ENCODE assay signal across 8 mouse cellular contexts in genomic region chr16:93712189-93712885, GRCm38 (mm10). TPM values are rescaled to one million over a fixed set of nuclear protein-coding genes. Genes with fewer than 3 reads are reported as not detected.
DNase-seq lines count a peak whose midpoint lies in the region; ATAC-seq and TF ChIP-seq lines count a peak whose summit lies in the region.

No protein-coding gene starts in this region.

- peak overlapping the region; percentile 74 for H3K4me2 ChIP-seq in kidney, postnatal 0 days (ENCODE audit: low read length)
- H3K4me2 ChIP-seq in intestine, embryonic 16.5 days (ENCODE audit: low read depth, low read length): peak overlapping the region; percentile 97
- peak overlapping the region; percentile 82 for H3K4me2 ChIP-seq in neural tube, embryonic 13.5 days

- WGBS in kidney, postnatal 0 days: 10% methylated on average over 31 of the region's 31 CpGs
- 13% methylated on average over 31 of the region's 31 CpGs for WGBS in embryonic facial prominence, embryonic 10.5 days
- 8% methylated on average over 31 of the region's 31 CpGs for WGBS in intestine, embryonic 16.5 days
- WGBS in neural tube, embryonic 13.5 days: 10% methylated on average over 31 of the region's 31 CpGs

- TF ChIP-seq CTCF in kidney, postnatal 0 days (IDR thresholded peaks at IDR 0.05; ENCODE audit: low read depth): no peak

- peak overlapping the region; percentile 70 for H3K9ac ChIP-seq in kidney, postnatal 0 days (ENCODE audit: low read depth, low read length)
- peak overlapping the region; percentile 92 for H3K9ac ChIP-seq in ES-E14 (ENCODE audit: insufficient read depth, low read depth, low read length, poor library complexity, severe bottlenecking)
- peak overlapping the region; percentile 88 for H3K9ac ChIP-seq in intestine, embryonic 16.5 days (ENCODE audit: low read depth, low read length)
- peak overlapping the region; percentile 92 for H3K9ac ChIP-seq in neural tube, embryonic 13.5 days

- no peaks in the 10 kb centered on the region for H3K4me1 ChIP-seq in kidney, postnatal 0 days (replicated peaks; ENCODE audit: insufficient read depth, low read length)
- H3K4me1 ChIP-seq in ES-E14 (ENCODE audit: control insufficient read depth in 2 of 2, insufficient read depth in 2 of 2, low read length in 2 of 2, poor library complexity in 1 of 2): peaks cover 2 to 11% of the 10 kb centered on the region in 2 experiments
- H3K4me1 ChIP-seq in embryonic facial prominence, embryonic 10.5 days: peaks cover 27% of the 10 kb centered on the region
- H3K4me1 ChIP-seq in intestine, embryonic 16.5 days (ENCODE audit: control insufficient read depth, insufficient read depth, low read length): peaks cover 7% of the 10 kb centered on the region
- peaks cover 28% of the 10 kb centered on the region for H3K4me1 ChIP-seq in neural tube, embryonic 13.5 days (replicated peaks)

- H3K36me3 ChIP-seq in kidney, postnatal 0 days (ENCODE audit: insufficient read depth, low read length): no peaks in the 10 kb centered on the region
- H3K36me3 ChIP-seq in ES-E14 (ENCODE audit: control insufficient read depth, insufficient read depth, low read length, poor library complexity, severe bottlenecking): no peaks in the 10 kb centered on the region
- no peaks in the 10 kb centered on the region for H3K36me3 ChIP-seq in embryonic facial prominence, embryonic 10.5 days (replicated peaks)
- no peaks in the 10 kb centered on the region for H3K36me3 ChIP-seq in intestine, embryonic 16.5 days (ENCODE audit: control insufficient read depth, insufficient read depth, low read length)
- H3K36me3 ChIP-seq in neural tube, embryonic 13.5 days: 0 out of 2 replicates have a peak, but pooled peaks cover 5% of the 10 kb centered on the region

- in situ Hi-C loops in ES-E14 (cut with MboI; ENCODE audit: low sequenced_read_pairs in 2 of 2, unreplicated experiment in 2 of 2): no loop called here

- ATAC-seq in kidney, postnatal 0 days (replicated peaks; ENCODE audit: low FRiP score, low read depth): no peak; the same call in 1 of the 2 replicates
- peak; percentile 44 for ATAC-seq in intestine, embryonic 16.5 days
- no peak; the same call in 1 of the 2 replicates for ATAC-seq in neural tube, embryonic 13.5 days (ENCODE audit: low read depth)

- H3K4me3 ChIP-seq in kidney, postnatal 0 days (replicated peaks; ENCODE audit: low read depth, low read length): peak overlapping the region; percentile 69
- peak overlapping the region; percentile 92 to 98 for H3K4me3 ChIP-seq in ES-E14 (ENCODE audit: insufficient read depth in 1 of 2, low read depth in 1 of 2, low read length in 2 of 2, poor library complexity in 1 of 2, severe bottlenecking in 1 of 2)
- peak overlapping the region; percentile 82 for H3K4me3 ChIP-seq in embryonic facial prominence, embryonic 10.5 days
- H3K4me3 ChIP-seq in intestine, embryonic 16.5 days (ENCODE audit: low read length): peak overlapping the region; percentile 82
- peak overlapping the region; percentile 88 for H3K4me3 ChIP-seq in neural tube, embryonic 13.5 days

- H3K27me3 ChIP-seq in kidney, postnatal 0 days (ENCODE audit: insufficient read depth, low read length): no peaks in the 10 kb centered on the region
- H3K27me3 ChIP-seq in embryonic facial prominence, embryonic 10.5 days (replicated peaks; ENCODE audit: low read depth, poor library complexity, severe bottlenecking): peaks cover 38% of the 10 kb centered on the region
- H3K27me3 ChIP-seq in intestine, embryonic 16.5 days (replicated peaks; ENCODE audit: control insufficient read depth, insufficient read depth, low read length): no peaks in the 10 kb centered on the region
- peaks cover 20% of the 10 kb centered on the region for H3K27me3 ChIP-seq in neural tube, embryonic 13.5 days

- H3K27ac ChIP-seq in kidney, postnatal 0 days: peak overlapping the region; percentile 32; the same call in 1 of the 2 replicates
- no peak overlapping the region for H3K27ac ChIP-seq in ES-E14 (ENCODE audit: insufficient read depth, low read depth, low read length, poor library complexity, severe bottlenecking)
- H3K27ac ChIP-seq in embryonic facial prominence, embryonic 10.5 days (replicated peaks): peak overlapping the region; percentile 83
- H3K27ac ChIP-seq in intestine, embryonic 16.5 days (ENCODE audit: low read length): peak overlapping the region; percentile 74
- peak overlapping the region; percentile 84 for H3K27ac ChIP-seq in neural tube, embryonic 13.5 days (replicated peaks)

- peak; percentile 27 for DNase-seq in kidney, postnatal 0 days (ENCODE audit: low spot score)
- no peak for DNase-seq in kidney, postnatal 14 days
- DNase-seq in ES-E14 (ENCODE audit: low read depth, low spot score) (no peak), adipocyte (ENCODE audit: low spot score) (no peak)
- no peak for DNase-seq in embryonic facial prominence, embryonic 10.5 days (ENCODE audit: low spot score)
- DNase-seq in kidney, postnatal 4 days: no peak

- no peaks in the 10 kb centered on the region for H3K9me3 ChIP-seq in kidney, postnatal 0 days (replicated peaks; ENCODE audit: low read length)
- H3K9me3 ChIP-seq in ES-E14 (ENCODE audit: control insufficient read depth, insufficient read depth, low read depth, low read length): no peaks in the 10 kb centered on the region
- no peaks in the 10 kb centered on the region for H3K9me3 ChIP-seq in embryonic facial prominence, embryonic 10.5 days
- no peaks in the 10 kb centered on the region for H3K9me3 ChIP-seq in intestine, embryonic 16.5 days (ENCODE audit: control insufficient read depth, low read length)
- H3K9me3 ChIP-seq in neural tube, embryonic 13.5 days: no peaks in the 10 kb centered on the region

TF ChIP-seq in ES-E14, 5 proteins besides CTCF, POLR2A, EP300 and RAD21:
- TF ChIP-seq CHD2 (IDR thresholded peaks at IDR 0.05; ENCODE audit: low read depth, low read length): no peak

RNA-seq across cellular contexts. Expression of gene Dop1b, which starts 0.6 kb away (rescaled TPM):
- polyA plus RNA-seq in kidney, postnatal 0 days (2015; fragmentation: Nextera tagmentation; extraction: Ambion mirVana): 22.5 and 23.6 TPM in 2 replicates
- total RNA-seq in ES-E14 (2012; rRNA removed): 11.6 and 16.8 TPM in 2 replicates
- 8.4 and 9.1 TPM in 2 replicates for polyA plus RNA-seq in embryonic facial prominence, embryonic 10.5 days (2016; fragmentation: Nextera tagmentation; extraction: Ambion mirVana)
- polyA plus RNA-seq in intestine, embryonic 16.5 days (2015; fragmentation: Nextera tagmentation; extraction: Ambion mirVana): 14.4 and 16.6 TPM in 2 replicates
- polyA plus RNA-seq in neural tube, embryonic 13.5 days (2015; fragmentation: Nextera tagmentation; extraction: Ambion mirVana): 28.1 and 34.6 TPM in 2 replicates

RNA-seq across cellular contexts. Expression of gene Cbr3, which starts 29.3 kb away (rescaled TPM):
- 8.6 and 9.6 TPM in 2 replicates for polyA plus RNA-seq in kidney, postnatal 0 days (2015; fragmentation: Nextera tagmentation; extraction: Ambion mirVana)
- 15.2 and 16.0 TPM in 2 replicates for total RNA-seq in ES-E14 (2012; rRNA removed)
- polyA plus RNA-seq in embryonic facial prominence, embryonic 10.5 days (2016; fragmentation: Nextera tagmentation; extraction: Ambion mirVana): 0.62 and 0.64 TPM in 2 replicates
- 2.8 and 3.0 TPM in 2 replicates for polyA plus RNA-seq in intestine, embryonic 16.5 days (2015; fragmentation: Nextera tagmentation; extraction: Ambion mirVana)
- 1.0 and 1.1 TPM in 2 replicates for polyA plus RNA-seq in neural tube, embryonic 13.5 days (2015; fragmentation: Nextera tagmentation; extraction: Ambion mirVana)
